Mouse (Mus musculus): ENCODE data around the gene Calr4.

DNA sequence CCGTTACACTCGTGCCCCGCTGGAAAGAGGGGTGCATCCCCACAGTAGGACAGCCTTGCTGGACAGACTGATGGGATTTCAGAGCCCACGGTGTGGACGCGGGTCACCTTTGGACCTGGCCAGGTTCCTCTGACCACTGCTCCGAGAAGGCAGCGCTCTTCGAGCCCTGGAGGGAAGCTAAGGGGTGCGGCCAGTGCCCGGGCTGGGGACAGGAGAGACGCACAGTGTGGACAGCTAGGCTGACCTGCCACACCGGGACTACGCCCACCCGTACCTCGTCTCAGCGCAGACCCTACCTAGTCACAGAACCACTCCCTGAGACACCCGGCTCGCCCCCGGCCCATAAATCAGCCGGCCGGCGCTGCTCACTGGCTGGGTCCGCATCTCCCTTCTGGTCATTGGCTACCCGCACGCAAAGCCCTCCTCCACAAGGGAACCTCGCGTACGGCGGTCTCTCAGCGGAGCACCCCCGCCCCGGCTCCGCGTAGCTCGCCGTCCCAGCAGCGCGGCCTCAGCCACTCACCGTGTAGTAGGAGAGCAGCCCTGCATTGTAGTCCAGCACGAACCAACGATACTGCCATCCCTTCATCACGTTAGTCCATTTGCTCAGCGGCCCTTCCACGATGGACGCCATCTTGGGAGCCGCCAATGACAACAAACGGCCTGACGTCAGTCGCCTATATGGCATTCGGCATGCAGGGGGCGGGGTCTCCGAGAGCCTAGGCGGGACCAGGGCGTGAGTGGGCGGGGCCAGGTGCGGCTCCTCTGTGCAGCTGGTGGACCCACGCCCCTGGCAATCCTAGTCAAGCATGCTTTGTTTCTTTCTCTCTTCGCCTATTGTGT is 32.5 kb upstream of the Calr4 start, which contains the start of gene Osbpl9:
- TF ChIP-seq CTCF (IDR thresholded peaks at IDR 0.05; ENCODE audit: low read depth), result peak; percentile 19; the same call in 1 of the 2 replicates
- TF ChIP-seq EP300 (IDR thresholded peaks at IDR 0.05; ENCODE audit: low read depth), result no peak

Measured in liver, postnatal 0 days (tissue).